Mouse (Mus musculus) right cerebral cortex, postnatal 36 days (tissue): ENCODE measurements around the gene Gm3415.
"Not testable (repeated sequence)": the region's sequence is repeated elsewhere in the genome, so short reads cannot be mapped to it uniquely, and the experiment has no call there.

Source experiments
- DNase-seq, 2 experiments: peaks; one replicate each; pipeline ENCODE4 v3.0.0; 2022; ENCODE audit warnings: low spot score in 2 of 2, mixed read lengths in 1 of 2

Gene Gm3415

DNA sequence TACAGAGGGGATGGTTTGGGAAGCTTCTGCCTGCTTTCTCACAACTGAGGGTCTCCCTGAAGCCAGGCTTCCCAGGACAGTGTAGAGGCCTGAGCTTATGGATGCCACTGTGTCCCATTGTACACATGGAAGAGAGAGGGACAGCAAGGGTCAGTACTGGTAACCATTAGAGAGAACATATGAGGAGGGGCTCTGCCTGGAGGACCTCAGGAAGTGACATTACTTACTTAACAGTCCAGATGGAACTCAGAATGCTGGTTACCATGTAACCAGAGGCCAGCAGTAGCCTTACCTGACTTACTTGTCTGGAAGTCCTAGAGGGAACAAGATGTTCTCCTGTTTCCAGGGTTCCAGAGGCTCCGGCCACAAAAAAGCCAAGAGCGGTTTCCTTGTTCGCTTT is at the start of gene Gm3415:
Gm3415 (plus strand) TSS at position 301 of the 400 bp plus-strand sequence.
- not testable (repeated sequence) for DNase-seq

DNA sequence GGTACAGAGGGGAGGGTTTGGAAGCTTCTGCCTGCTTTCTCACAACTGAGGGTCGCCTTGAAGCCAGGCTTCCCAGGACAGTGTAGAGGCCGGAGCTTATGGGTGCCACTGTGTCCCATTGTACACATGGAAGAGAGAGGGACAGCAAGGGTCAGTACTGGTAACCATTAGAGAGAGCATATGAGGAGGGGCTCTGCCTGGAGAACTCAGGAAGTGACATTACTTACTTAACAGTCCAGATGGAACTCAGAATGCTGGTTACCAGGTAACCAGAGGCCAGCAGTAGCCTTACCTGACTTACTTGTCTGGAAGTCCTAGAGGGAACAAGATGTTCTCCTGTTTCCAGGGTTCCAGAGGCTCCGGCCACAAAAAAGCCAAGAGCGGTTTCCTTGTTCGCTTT is 42.1 kb upstream of the Gm3415 start, which contains the start of gene Gm3402:
Gm3402 (plus strand) TSS at position 301 of the 400 bp plus-strand sequence.
- not testable (repeated sequence) for DNase-seq

DNA sequence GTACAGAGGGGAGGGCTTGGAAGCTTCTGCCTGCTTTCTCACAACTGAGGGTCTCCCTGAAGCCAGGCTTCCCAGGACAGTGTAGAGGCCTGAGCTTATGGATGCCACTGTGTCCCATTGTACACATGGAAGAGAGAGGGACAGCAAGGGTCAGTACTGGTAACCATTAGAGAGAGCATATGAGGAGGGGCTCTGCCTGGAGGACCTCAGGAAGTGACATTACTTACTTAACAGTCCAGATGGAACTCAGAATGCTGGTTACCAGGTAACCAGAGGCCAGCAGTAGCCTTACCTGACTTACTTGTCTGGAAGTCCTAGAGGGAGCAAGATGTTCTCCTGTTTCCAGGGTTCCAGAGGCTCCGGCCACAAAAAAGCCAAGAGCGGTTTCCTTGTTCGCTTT is 30.4 kb upstream of the Gm3415 start, which contains the start of gene Gm3404:
Gm3404 (plus strand) TSS at position 301 of the 400 bp plus-strand sequence.
- DNase-seq, result not testable (repeated sequence)

GRCm38 (mm10) chr5:146537347-146537746 is 18.6 kb upstream of the Gm3415 start, which contains the start of gene Gm3409:
Gm3409 (plus strand) TSS chr5:146537647.
- DNase-seq, result not testable (repeated sequence)

- no peak for DNase-seq
Observed at GRCm38 (mm10) chr5:146564259-146564658, 8.3 kb downstream of the Gm3415 start.

DNA sequence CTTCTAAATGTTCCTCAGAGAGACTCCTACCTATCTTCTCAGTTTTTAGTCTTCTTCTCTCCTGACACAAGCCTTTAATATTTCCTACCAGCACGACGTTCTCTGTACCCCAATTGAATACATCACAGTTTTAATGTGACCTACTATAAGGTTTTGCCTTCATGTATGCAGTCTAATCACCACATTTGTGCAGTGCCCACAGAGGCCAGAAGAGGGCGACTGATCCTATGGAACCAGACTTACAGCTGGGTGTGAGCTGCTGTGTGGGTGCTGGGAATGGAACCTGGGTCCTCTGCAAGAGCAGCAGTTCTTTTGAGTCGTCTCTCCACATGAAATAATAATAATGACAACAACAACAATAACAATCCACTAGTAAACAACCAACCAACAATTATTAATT is 11.1 kb downstream of the Gm3415 start:
- no peak for DNase-seq

DNA sequence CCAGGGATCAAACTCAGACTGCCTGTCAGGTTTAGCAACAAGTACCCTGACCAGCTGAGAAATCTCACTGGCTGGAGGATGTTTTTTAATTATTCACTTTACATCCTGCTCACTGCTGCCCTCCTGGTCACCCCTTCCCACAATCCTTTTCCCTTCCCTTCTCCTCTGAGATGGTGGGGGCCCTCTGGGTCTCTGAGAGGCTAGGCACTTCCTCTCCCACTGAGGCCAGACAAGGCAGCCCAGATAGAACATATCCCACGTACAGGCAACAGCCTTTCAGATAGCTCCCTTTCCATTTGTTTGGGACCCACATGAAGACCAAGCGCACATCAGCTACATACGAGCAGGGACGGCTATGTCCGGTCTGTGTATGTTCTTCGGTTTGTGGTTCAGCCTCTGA is 14.2 kb downstream of the Gm3415 start:
- not testable (repeated sequence) for DNase-seq

DNA sequence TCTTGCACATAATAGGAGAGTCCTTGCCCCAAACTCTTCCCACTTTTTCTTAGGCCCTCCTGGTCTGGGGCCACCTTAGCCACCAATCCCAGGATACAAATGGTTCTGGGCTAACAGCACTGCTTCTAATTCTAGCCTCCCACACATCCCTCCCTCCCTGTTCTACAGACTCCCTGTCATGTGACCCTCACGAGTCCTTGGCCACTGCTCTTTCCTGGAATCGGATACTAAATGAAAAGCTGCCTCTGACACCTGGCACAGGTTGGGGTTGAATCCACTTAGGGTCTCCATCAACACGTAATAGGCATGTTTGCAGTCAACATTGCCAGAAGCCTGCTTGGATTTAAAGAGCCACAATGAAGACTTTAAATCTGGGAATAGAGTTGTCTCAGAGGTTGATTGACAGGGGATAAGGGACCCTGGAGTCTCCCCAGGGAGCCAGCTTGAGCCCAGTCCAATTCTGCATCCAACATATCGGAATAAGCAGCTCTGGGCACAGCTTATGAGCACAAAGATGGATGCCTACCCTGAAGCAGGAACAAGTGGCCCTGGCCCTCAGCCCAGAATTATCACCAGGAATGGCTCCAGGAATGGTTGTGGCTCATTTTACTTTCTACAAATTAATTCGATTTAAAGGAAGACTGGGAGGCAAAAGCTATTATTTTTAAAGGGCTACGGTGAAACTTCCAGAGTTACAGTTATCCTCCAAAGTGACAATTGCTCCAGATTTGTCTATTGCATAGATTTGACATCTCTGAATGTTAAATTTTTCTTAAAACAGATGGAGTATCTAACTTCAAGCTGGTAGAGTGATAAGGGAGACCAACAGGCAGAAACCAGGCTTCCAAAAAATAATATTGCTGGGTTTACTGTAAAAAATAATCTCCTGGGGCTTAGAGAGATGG is 16.1 kb downstream of the Gm3415 start:
- DNase-seq, result peak; percentile 34 to 55

DNA sequence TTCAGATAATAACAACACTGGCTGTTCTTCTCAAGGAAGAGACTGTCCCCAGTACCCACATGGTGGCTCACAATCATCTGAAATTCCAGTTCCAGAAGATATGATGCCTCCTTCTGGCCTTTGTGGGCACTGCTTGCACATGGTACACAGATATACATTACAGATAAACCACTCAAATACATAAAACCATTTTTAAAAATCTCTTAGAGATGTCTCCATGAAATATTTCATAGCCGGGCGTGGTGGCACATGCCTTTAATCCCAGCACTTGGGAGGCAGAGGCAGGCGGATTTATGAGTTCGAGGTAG is 16.8 kb downstream of the Gm3415 start:
- DNase-seq, result not testable (repeated sequence)

- no peak for DNase-seq
Observed at GRCm38 (mm10) chr5:146576668-146577067, 20.7 kb downstream of the Gm3415 start.

GRCm38 (mm10) chr5:146584156-146584477 is 28.2 kb downstream of the Gm3415 start:
- no peak for DNase-seq

GRCm38 (mm10) chr5:146584478-146585306 is 28.8 kb downstream of the Gm3415 start, which contains the start of gene Gpr12:
Gpr12 (minus strand) TSS chr5:146585239.
- peak in 1 of 2 experiments; percentile 29 for DNase-seq

DNA sequence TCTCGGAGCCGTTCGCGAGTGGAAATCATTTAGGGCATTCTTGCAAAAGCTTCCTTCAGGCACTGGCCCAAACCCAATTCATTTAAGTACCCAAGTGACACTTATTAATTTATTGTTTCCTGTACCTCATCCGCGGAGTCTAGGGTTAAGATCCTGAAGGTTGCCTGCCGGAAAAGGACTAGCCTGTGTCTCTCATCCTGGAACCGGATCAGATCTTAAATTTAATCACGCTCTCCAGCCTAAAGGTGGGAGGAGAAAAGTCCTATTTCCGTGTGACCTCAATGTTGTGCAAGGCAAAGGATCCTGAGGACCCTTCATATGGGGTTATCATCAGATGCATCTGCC is 29.3 kb downstream of the Gm3415 start:
- no peak for DNase-seq

- DNase-seq, result no peak
Observed at GRCm38 (mm10) chr5:146586357-146587070, 30.6 kb downstream of the Gm3415 start.

DNA sequence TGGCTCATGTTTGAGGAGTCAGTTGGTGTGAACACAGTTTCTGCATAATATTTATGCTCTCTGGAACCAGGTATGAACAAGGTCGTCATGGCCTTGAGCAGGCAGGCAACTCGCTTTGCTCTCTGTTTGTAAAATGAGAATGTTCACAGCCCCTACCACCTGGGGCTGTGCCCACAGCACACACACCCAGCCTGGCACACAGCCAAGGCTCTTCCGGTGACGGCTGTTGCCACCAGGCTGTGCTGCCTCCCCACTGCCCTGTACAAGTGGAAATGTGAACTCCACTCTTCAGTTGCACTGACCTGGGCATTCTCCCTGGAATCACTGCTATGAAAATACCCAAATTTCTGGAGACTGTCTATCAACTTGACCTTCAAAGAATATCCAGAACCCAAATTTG is 35.1 kb downstream of the Gm3415 start:
- DNase-seq, result no peak

- no peak for DNase-seq
Observed at GRCm38 (mm10) chr5:146591636-146592035, 35.7 kb downstream of the Gm3415 start.

- DNase-seq, result no peak
Observed at GRCm38 (mm10) chr5:146592580-146592979, 36.6 kb downstream of the Gm3415 start.

DNA sequence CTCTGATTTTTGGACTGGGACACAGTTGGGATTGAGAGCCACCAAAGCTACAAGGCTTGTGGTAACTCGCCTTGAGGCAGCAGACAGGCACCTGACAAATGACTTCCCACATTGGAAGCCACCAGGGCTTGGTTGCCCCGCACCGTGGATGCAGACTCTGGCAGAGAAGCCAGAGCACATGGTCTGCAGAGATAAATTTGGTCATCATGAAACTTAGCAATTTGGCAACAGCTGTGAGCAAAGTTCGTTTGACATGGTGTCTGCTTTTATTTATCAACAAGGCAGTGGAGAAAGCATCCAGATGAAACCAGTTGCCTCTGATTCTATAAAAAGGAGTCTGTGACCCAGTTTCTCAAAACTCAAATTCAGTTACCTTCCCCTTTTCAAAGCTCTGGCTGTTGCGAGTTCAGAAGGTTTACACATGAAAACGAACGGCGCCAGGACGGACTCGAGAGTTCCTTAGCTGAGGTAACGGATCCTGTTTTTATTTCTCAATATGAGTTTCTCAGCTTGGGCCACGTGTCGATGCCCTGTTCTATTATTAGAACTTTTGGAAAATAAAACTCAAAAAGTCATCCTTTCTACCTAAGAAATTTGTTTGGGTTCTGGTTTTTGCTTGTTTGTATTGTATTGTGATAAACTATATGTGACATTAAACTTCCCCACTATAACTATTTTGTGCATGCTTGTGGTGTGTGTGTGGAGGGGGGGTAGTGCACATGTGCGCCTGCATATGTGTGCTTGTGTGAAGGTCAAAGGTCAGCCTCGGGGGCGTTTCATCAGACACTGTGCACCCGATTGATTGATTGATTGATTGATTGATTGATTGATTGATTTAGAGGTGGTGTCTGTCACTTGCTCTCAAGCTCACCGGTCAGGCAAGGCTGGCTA is 40.9 kb downstream of the Gm3415 start:
- DNase-seq, result no peak

DNA sequence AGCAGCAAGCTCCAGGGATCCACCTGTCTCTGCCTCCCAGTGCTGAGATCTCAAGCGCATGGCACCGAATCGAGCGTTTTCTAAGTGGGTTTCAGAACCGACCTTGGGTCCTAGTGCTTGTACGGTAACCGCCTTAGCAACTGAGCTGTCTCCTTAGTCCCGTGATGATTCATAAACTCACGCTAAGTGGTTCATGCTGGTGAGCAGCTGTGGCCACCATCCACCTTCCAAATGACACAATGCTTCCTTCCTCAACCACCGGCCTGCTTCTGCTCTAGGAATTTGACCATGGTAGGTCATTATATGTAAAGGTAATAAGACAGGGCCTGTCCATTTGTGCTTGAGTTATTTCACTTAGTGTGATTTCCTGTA is 41.6 kb downstream of the Gm3415 start:
- DNase-seq, result no peak

DNA sequence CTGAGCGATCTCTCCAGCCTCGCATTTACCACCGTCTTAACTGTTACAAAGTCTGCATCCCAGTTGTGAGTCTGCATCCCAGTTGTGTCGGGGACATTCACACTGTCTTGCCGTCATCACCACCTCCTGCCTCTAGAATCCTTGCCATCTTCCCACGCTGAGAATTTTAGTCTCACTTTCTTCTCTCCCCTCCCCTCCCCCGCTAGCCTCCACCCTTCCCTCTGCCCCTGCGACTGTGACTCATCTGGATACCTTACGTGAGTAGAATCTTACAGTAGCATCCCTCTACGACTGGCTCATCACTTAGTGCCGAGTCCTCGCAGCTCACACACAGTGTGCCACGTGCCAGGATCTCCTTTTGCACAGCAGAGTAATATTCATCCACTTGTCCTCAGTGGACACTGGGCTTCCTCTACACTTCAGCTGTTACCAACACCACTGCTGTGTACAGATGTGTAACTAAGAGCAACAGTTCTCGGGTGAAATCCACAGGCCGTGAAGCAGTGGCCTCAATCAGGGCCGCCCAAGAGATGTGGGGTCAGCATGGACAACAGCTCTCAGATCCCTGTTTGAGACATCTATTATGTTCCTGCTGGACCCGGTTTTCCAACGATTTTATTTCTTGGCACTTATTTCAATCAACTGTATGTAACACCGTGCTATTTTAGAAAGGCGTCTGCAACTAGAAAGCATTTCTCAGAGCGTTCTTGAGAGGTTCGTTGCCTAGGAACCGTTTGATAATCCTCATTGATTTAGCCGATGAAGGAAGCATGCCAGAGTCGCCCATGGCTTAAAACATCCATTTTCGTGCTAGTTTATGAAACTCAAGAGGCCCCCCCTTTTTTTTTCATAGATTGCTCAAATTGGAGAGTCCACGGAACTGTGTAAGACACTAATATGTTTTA is 42.5 kb downstream of the Gm3415 start:
- DNase-seq, result peak in 1 of 2 experiments; percentile 25
